Mouse (Mus musculus) kidney, adult 9 months (tissue): ENCODE results near the gene Tuba4a.

Experiments used
- DNase-seq: peaks from one replicate; pipeline ENCODE4 v3.0.0; 2022

The Tuba4a gene

GRCm38 (mm10) chr1:75210136-75211087, 9.3 kb downstream of the Tuba4a start, which contains the start of the genes Glb1l and Stk16:
Gene Glb1l, minus strand, starts transcription at chr1:75210813.
Gene Stk16, plus strand, starts transcription at chr1:75210838.
- peak; percentile 97 for DNase-seq

- peak; percentile 95 for DNase-seq
Measured at GRCm38 (mm10) chr1:75208967-75209678, 10.5 kb downstream of the Tuba4a start.

GRCm38 (mm10) chr1:75201236-75201635, 18.4 kb downstream of the Tuba4a start:
- peak; percentile 86 for DNase-seq

- DNase-seq = peak; percentile 70
Measured at GRCm38 (mm10) chr1:75192452-75192851, 27.2 kb downstream of the Tuba4a start.

- peak; percentile 99 for DNase-seq
Measured at GRCm38 (mm10) chr1:75191622-75192402, 27.9 kb downstream of the Tuba4a start, which contains the start of the genes Ankzf1 and Atg9a. Gene Ankzf1, plus strand, starts transcription at chr1:75192151. Gene Atg9a, minus strand, starts transcription at chr1:75192196.

- peak; percentile 30 for DNase-seq
Measured at GRCm38 (mm10) chr1:75191258-75191621, 28.4 kb downstream of the Tuba4a start.

GRCm38 (mm10) chr1:75190577-75190976, 29.1 kb downstream of the Tuba4a start:
- DNase-seq = no peak

GRCm38 (mm10) chr1:75187914-75188483, 31.7 kb downstream of the Tuba4a start:
- DNase-seq = no peak

- no peak for DNase-seq
Measured at GRCm38 (mm10) chr1:75187126-75187525, 32.5 kb downstream of the Tuba4a start.

- no peak for DNase-seq
Measured at GRCm38 (mm10) chr1:75185495-75185894, 34.2 kb downstream of the Tuba4a start.

GRCm38 (mm10) chr1:75182160-75182559, 37.5 kb downstream of the Tuba4a start:
- DNase-seq = no peak

GRCm38 (mm10) chr1:75181377-75181870, 38.2 kb downstream of the Tuba4a start:
- no peak for DNase-seq

GRCm38 (mm10) chr1:75180741-75181140, 38.9 kb downstream of the Tuba4a start:
- DNase-seq = no peak

- peak; percentile 95 for DNase-seq
Measured at GRCm38 (mm10) chr1:75180105-75180590, 39.5 kb downstream of the Tuba4a start, which contains the start of gene Abcb6. Gene Abcb6, minus strand, starts transcription at chr1:75180392.

- DNase-seq = peak; percentile 65
Measured at GRCm38 (mm10) chr1:75179334-75180104, 40.1 kb downstream of the Tuba4a start.

GRCm38 (mm10) chr1:75168472-75169464, 50.9 kb downstream of the Tuba4a start, which contains the start of gene Zfand2b:
Gene Zfand2b, plus strand, starts transcription at chr1:75168646.
- peak; percentile 99 for DNase-seq

- DNase-seq = no peak
Measured at GRCm38 (mm10) chr1:75168093-75168471, 51.6 kb downstream of the Tuba4a start.
